ENCODE assay signal across 18 mouse cellular contexts in genomic region chr8:34452811-34453210, GRCm38 (mm10).
"Had no signal": no experiment of that assay in that cellular context is flagged by ENCODE, and none has a peak within 500 bp of the region (broad histone marks: within the 10 kb centered on the region; RNA-seq: fewer than 3 reads in every experiment).

No protein-coding gene starts in this region.

- H3K36me3 ChIP-seq: liver, embryonic 13.5 days; midbrain, embryonic 13.5 days; neural tube, embryonic 13.5 days had no signal

- ATAC-seq: intestine, embryonic 16.5 days; midbrain, embryonic 13.5 days; midbrain, embryonic 16.5 days had no signal

- H3K27me3 ChIP-seq: liver, embryonic 13.5 days; midbrain, embryonic 13.5 days; neural tube, embryonic 13.5 days had no signal

- H3K4me3 ChIP-seq: layer of hippocampus, adult 2 months; left cerebral cortex, adult 2 months; liver, embryonic 13.5 days; midbrain, embryonic 13.5 days; myocyte; neural tube, embryonic 13.5 days had no signal

- H3K9me3 ChIP-seq: liver, embryonic 13.5 days; midbrain, embryonic 13.5 days had no signal

- H3K4me2 ChIP-seq: liver, embryonic 13.5 days; midbrain, embryonic 13.5 days; neural tube, embryonic 13.5 days had no signal

- DNase-seq: kidney, adult 18-20 months; kidney, postnatal 25 days; layer of hippocampus, adult 9-11 months; left cerebral cortex, postnatal 4 days; liver, embryonic 13.5 days; lung, adult 2 months; lung, postnatal 14 days; lung, postnatal 4 days; thymus, adult 18-20 months; thymus, postnatal 36 days had no signal

- H3K9ac ChIP-seq: liver, embryonic 13.5 days; midbrain, embryonic 13.5 days; neural tube, embryonic 13.5 days had no signal

- H3K27ac ChIP-seq: kidney, postnatal 0 days; layer of hippocampus, adult 2 months; left cerebral cortex, adult 2 months; liver, embryonic 13.5 days; midbrain, embryonic 13.5 days; neural tube, embryonic 13.5 days had no signal
